Mouse (Mus musculus) myocyte (in vitro differentiated cells): Measurements from ENCODE around the gene Iqcf3. TPM values are rescaled to one million over a fixed set of nuclear protein-coding genes. Genes with fewer than 3 reads are reported as not detected.

Experiments used
- H3K27me3 ChIP-seq: one replicate; pipeline ENCODE4 v1.6.1; 2011; ENCODE audit not compliant: control insufficient read depth, insufficient read depth, insufficient read length
- H3K36me3 ChIP-seq: one replicate; pipeline ENCODE4 v1.6.1; 2011; ENCODE audit not compliant: control insufficient read depth, insufficient read depth
- H3K4me2 ChIP-seq: one replicate; pipeline ENCODE4 v1.6.1; 2011; ENCODE audit warnings: low read depth, control low read depth
- H3K4me3 ChIP-seq: one replicate; pipeline ENCODE4 v1.5.1; 2011; ENCODE audit warnings: mild to moderate bottlenecking, control low read depth, moderate library complexity
- H3K79me2 ChIP-seq: one replicate; pipeline ENCODE4 v1.6.1; 2011; ENCODE audit not compliant: control insufficient read depth, insufficient read depth
- H3ac ChIP-seq: one replicate; pipeline ENCODE4 v1.6.1; 2011; ENCODE audit not compliant: control insufficient read depth, insufficient read length
- CEBPB ChIP-seq: IDR thresholded peaks from 2 replicates; pipeline ENCODE4 v1.6.1; 2011; ENCODE audit warnings: mild to moderate bottlenecking, moderate library complexity; ENCODE audit not compliant: poor library complexity, insufficient read depth, severe bottlenecking
- E2F4 ChIP-seq: IDR thresholded peaks from one replicate; pipeline ENCODE4 v1.6.1; 2011; ENCODE audit warnings: mild to moderate bottlenecking, control low read depth, moderate library complexity; ENCODE audit not compliant: insufficient read depth
- MAX ChIP-seq: IDR thresholded peaks from one replicate; pipeline ENCODE4 v1.6.1; 2011; ENCODE audit warnings: low read depth, mild to moderate bottlenecking, control low read depth
- MYOD1 ChIP-seq, 3 experiments: IDR thresholded peaks; one replicate each; pipeline ENCODE4 v1.6.1; 2011; ENCODE audit warnings: control low read depth in 2 of 3, low read depth in 2 of 3, mild to moderate bottlenecking in 2 of 3, moderate library complexity in 1 of 3; ENCODE audit not compliant: insufficient read length in 2 of 3, control insufficient read depth in 1 of 3
- MYOG ChIP-seq, 3 experiments: IDR thresholded peaks; one replicate each; pipeline ENCODE4 v1.6.1; 2011; ENCODE audit warnings: control low read depth in 2 of 3, low read depth in 2 of 3, mild to moderate bottlenecking in 2 of 3; ENCODE audit not compliant: insufficient read length in 2 of 3, control insufficient read depth in 1 of 3, insufficient read depth in 1 of 3
- POLR2A ChIP-seq: IDR thresholded peaks from one replicate; pipeline ENCODE4 v1.6.1; 2011; ENCODE audit warnings: low read depth, mild to moderate bottlenecking, control low read depth, moderate library complexity; ENCODE audit not compliant: insufficient read length
- POLR2AphosphoS2 ChIP-seq: IDR thresholded peaks from one replicate; pipeline ENCODE4 v1.6.1; 2011; ENCODE audit warnings: low read depth, control low read depth; ENCODE audit not compliant: insufficient read length
- REST ChIP-seq: IDR thresholded peaks from one replicate; pipeline ENCODE4 v1.6.1; 2011; ENCODE audit warnings: mild to moderate bottlenecking, control low read depth, moderate library complexity; ENCODE audit not compliant: insufficient read depth, insufficient read length
- SRF ChIP-seq: IDR thresholded peaks from one replicate; pipeline ENCODE4 v1.6.1; 2011; ENCODE audit warnings: low read depth; ENCODE audit not compliant: control insufficient read depth, insufficient read length
- TCF12 ChIP-seq: IDR thresholded peaks from one replicate; pipeline ENCODE4 v1.6.1; 2011; ENCODE audit warnings: mild to moderate bottlenecking, control low read depth; ENCODE audit not compliant: poor library complexity, insufficient read depth, severe bottlenecking
- TCF3 ChIP-seq: IDR thresholded peaks from one replicate; pipeline ENCODE4 v1.6.1; 2011; ENCODE audit warnings: low read depth, control low read depth; ENCODE audit not compliant: insufficient read length
- USF1 ChIP-seq: IDR thresholded peaks from one replicate; pipeline ENCODE4 v1.6.1; 2011; ENCODE audit warnings: low read depth, mild to moderate bottlenecking, control low read depth, moderate library complexity
- polyA plus RNA-seq: library from polyadenylated mRNA; unstranded; fragments of >200 nt; fragmentation: generic; extraction: Trizol; gene quantifications from one replicate; pipeline ENCODE4 v1.2.1, GENCODE M21; 2012; ENCODE audit warnings: missing spikeins

Iqcf3 gene
- polyA plus RNA-seq, 1 experiment, result not detected

DNA sequence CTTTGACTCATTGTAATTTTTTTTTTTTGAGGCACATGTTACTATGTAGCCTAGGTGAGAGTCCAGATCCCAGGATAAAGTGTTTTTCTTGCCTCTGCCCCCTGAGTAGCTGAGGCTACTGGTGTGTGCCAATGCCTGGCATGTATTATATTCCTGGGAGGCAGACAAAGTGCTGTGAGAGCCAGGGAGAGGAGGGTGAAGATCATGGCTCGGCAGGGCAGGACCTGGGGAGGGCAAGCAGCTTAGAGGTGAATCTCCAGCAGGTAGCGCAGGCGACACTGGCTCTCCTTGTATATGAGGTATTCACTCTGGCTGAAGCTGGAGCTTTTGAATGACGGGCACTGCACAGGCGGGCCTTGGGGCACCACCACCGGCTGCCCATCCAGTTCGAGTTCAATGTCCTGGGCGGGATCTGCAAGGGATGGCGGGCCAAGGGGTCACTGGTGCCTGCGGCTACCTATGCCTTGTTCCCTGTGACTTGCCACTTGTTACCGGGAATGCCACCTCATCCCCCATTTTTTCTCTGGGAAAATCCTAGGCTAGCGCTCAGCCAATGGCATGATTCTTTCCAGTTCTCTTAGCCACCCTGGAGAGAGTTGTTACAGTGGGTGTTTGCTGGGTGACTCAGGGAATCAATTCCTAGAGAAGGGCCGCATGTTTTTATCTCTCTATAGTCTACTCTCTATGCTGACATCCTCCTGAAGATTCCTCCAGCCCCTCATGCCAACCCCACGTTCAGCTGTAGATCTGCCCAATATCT lies 90.3 kb downstream of the Iqcf3 start:
- H3K79me2 ChIP-seq, result peaks cover 5% of the 10 kb centered on the region
- no peaks in the 10 kb centered on the region for H3K27me3 ChIP-seq
- TF ChIP-seq SRF (no peak), MAX (no peak), MYOG (IDR thresholded peaks at IDR 0.05; ENCODE audit: control insufficient read depth in 1 of 3, insufficient read depth in 1 of 3, insufficient read length in 2 of 3, low read depth in 2 of 3) (no peak), TCF3 (no peak), MYOD1 (IDR thresholded peaks at IDR 0.05; ENCODE audit: control insufficient read depth in 1 of 3, insufficient read length in 2 of 3, low read depth in 2 of 3) (no peak), REST (no peak)
- no peak overlapping the region for H3ac ChIP-seq
- H3K4me2 ChIP-seq, result no peak overlapping the region
- H3K4me3 ChIP-seq, result no peak overlapping the region
- no peaks in the 10 kb centered on the region for H3K36me3 ChIP-seq

- no peak overlapping the region for H3K4me3 ChIP-seq
- H3K36me3 ChIP-seq, result no peaks in the 10 kb centered on the region
- peaks cover 5% of the 10 kb centered on the region for H3K79me2 ChIP-seq
- H3K4me2 ChIP-seq, result no peak overlapping the region
- H3K27me3 ChIP-seq, result no peaks in the 10 kb centered on the region
- H3ac ChIP-seq, result no peak overlapping the region
- TF ChIP-seq MYOG (IDR thresholded peaks at IDR 0.05; ENCODE audit: control insufficient read depth in 1 of 3, insufficient read depth in 1 of 3, insufficient read length in 2 of 3, low read depth in 2 of 3) (no peak), POLR2AphosphoS2 (peak; percentile 87)
Measured at GRCm38 (mm10) chr9:106469776-106470175, 91.7 kb downstream of the Iqcf3 start.

- Histone ChIP-seq H3K27me3 (no peaks in the 10 kb centered on the region), H3ac (no peak overlapping the region), H3K4me2 (no peak overlapping the region), H3K36me3 (peaks cover 2% of the 10 kb centered on the region), H3K4me3 (no peak overlapping the region), H3K79me2 (peaks cover 5% of the 10 kb centered on the region)
- TF ChIP-seq POLR2AphosphoS2, result peak; percentile 58
- no peak for TF ChIP-seq E2F4
- TF ChIP-seq TCF12, result no peak
- TF ChIP-seq CEBPB, result no peak
- TF ChIP-seq TCF3, result no peak
- peak in 1 of 3 experiments; percentile 2 for TF ChIP-seq MYOD1 (IDR thresholded peaks at IDR 0.05; ENCODE audit: control insufficient read depth in 1 of 3, insufficient read length in 2 of 3, low read depth in 2 of 3)
- no peak for TF ChIP-seq USF1
- TF ChIP-seq POLR2A, result peak; percentile 22
Measured at GRCm38 (mm10) chr9:106469317-106469716, 92.1 kb downstream of the Iqcf3 start.

GRCm38 (mm10) chr9:106467746-106468145 lies 93.7 kb downstream of the Iqcf3 start:
- no peak overlapping the region for H3K4me2 ChIP-seq
- H3K79me2 ChIP-seq, result no peaks in the 10 kb centered on the region
- H3K36me3 ChIP-seq, result peaks cover 5% of the 10 kb centered on the region
- no peak overlapping the region for H3K4me3 ChIP-seq
- H3K27me3 ChIP-seq, result no peaks in the 10 kb centered on the region
- TF ChIP-seq MYOD1 (IDR thresholded peaks at IDR 0.05; ENCODE audit: control insufficient read depth in 1 of 3, insufficient read length in 2 of 3, low read depth in 2 of 3) (no peak), CEBPB (no peak), POLR2AphosphoS2 (peak; percentile 50), MYOG (IDR thresholded peaks at IDR 0.05; ENCODE audit: control insufficient read depth in 1 of 3, insufficient read depth in 1 of 3, insufficient read length in 2 of 3, low read depth in 2 of 3) (no peak)
- H3ac ChIP-seq, result no peak overlapping the region

DNA sequence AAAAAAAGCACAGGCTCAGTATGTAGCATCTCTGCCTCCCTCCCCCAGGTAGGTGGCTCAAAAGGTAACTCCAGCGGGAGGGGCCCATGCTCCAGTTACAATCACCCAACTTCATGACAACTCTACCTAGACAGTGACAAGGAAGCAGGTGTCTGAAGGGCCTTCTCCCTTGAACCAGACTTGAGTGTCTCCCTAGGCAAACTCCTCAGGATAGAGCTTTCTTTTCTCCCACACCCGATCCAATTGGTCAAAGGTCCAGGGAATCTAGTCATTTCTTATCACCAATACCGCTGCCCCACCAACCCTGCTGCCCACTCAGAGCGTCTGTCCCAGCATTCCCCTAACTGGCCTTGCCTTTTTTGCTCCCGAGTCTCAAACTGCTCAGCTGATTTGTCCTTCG lies 94.7 kb downstream of the Iqcf3 start:
- Histone ChIP-seq H3K27me3 (no peaks in the 10 kb centered on the region), H3K4me3 (no peak overlapping the region), H3K4me2 (no peak overlapping the region), H3ac (no peak overlapping the region), H3K36me3 (peaks cover 5% of the 10 kb centered on the region), H3K79me2 (no peaks in the 10 kb centered on the region)
- TF ChIP-seq SRF (no peak), E2F4 (no peak), USF1 (no peak), CEBPB (no peak), MYOD1 (IDR thresholded peaks at IDR 0.05; ENCODE audit: control insufficient read depth in 1 of 3, insufficient read length in 2 of 3, low read depth in 2 of 3) (no peak), TCF3 (no peak)

DNA sequence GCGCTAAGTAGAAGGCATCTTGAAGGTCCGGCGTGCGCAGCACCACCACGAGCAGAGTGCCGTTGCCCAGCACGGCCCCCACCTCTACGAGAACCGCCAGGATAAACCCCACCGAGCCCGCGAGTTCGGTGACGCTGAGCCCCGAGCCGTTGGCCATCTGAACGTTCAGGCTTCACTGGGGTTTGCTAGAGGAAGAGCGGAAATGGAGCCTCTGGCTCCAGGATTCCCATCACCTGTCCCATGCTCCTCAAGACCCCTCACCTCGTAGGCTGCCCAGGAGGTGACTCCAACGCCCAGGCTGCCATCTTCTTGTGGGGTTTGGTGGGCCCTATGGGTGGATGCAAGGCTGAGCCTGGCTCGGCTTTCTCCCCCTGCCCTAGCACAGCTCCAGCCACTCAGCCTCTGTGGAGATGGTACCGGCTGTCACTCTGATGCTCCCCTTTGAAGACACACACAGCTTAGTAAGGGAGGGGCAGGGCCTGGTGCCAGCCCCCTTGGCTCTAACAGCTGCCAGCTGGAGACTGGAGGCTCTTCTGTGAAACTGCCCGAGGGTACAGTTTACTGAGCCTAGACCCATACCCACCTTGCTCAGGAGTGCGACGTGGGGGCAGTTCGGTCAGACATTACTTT lies 95.7 kb downstream of the Iqcf3 start, which contains the start of gene Gpr62:
Gpr62 (minus strand) TSS at position 368 of the 630 bp plus-strand sequence.
- H3K36me3 ChIP-seq, result peaks cover 5% of the 10 kb centered on the region
- H3K4me3 ChIP-seq, result no peak within 1 kb of the TSS
- H3K27me3 ChIP-seq, result no peaks in the 10 kb centered on the region
- no peak within 1 kb of the TSS for H3K4me2 ChIP-seq
- TF ChIP-seq POLR2AphosphoS2, result peak; percentile 73
- peak in 1 of 3 experiments; percentile 12 for TF ChIP-seq MYOG (IDR thresholded peaks at IDR 0.05; ENCODE audit: control insufficient read depth in 1 of 3, insufficient read depth in 1 of 3, insufficient read length in 2 of 3, low read depth in 2 of 3)
- no peak for TF ChIP-seq CEBPB
- no peak within 1 kb of the TSS for H3ac ChIP-seq
- H3K79me2 ChIP-seq, result no peaks in the 10 kb centered on the region
